Mouse (Mus musculus): ENCODE data around the gene 4922502D21Rik.
A peak's percentile ranks its signal among the peaks of the same experiment; 100 is the strongest.

Gene 4922502D21Rik

GRCm38 (mm10) chr6:129304180-129304579 is 27.4 kb downstream of the 4922502D21Rik start:
- DNase-seq, result no peak

GRCm38 (mm10) chr6:129288708-129289107 is 42.9 kb downstream of the 4922502D21Rik start:
- no peak for DNase-seq

- DNase-seq, result peak; percentile 67 to 89
Observed at GRCm38 (mm10) chr6:129284384-129285104, 47.1 kb downstream of the 4922502D21Rik start.

GRCm38 (mm10) chr6:129283271-129283670 is 48.3 kb downstream of the 4922502D21Rik start:
- peak in 1 of 2 experiments; percentile 18 for DNase-seq

GRCm38 (mm10) chr6:129276483-129276882 is 55.1 kb downstream of the 4922502D21Rik start:
- no peak for DNase-seq

GRCm38 (mm10) chr6:129275624-129276203 is 55.9 kb downstream of the 4922502D21Rik start:
- DNase-seq, result no peak

- peak; percentile 25 to 73 for DNase-seq
Observed at GRCm38 (mm10) chr6:129275220-129275619, 56.4 kb downstream of the 4922502D21Rik start, which contains the start of gene Cd69. Gene Cd69 (minus strand): TSS chr6:129275436.

GRCm38 (mm10) chr6:129274476-129274875 is 57.1 kb downstream of the 4922502D21Rik start:
- no peak for DNase-seq

GRCm38 (mm10) chr6:129273662-129274061 is 57.9 kb downstream of the 4922502D21Rik start:
- DNase-seq, result peak; percentile 5 to 36
